Mouse (Mus musculus) hindbrain, embryonic 11.5 days (tissue): Measurements from ENCODE around the gene Zzef1. TPM values are rescaled to one million over a fixed set of nuclear protein-coding genes. Genes with fewer than 3 reads are reported as not detected.

Experiments
- ATAC-seq: fragments of 200-750 bp; cut with Nextera tagmentation; 2 replicates; pipeline ENCODE4 v1.8.0; 2017; ENCODE audit warnings: mild to moderate bottlenecking, moderate TSS enrichment, moderate library complexity; ENCODE audit not compliant: low FRiP score
- DNase-seq: peaks from one replicate; pipeline ENCODE4 v3.0.0-alpha.2; 2015; ENCODE audit warnings: low spot score
- H3K27ac ChIP-seq: fragments of 300-500 bp; sonication (generic); 2 replicates; pipeline ENCODE4 v1.5.1; 2014; ENCODE audit warnings: mild to moderate bottlenecking, low read depth, low read length
- H3K27me3 ChIP-seq: fragments of 300-500 bp; sonication (generic); 2 replicates; pipeline ENCODE4 v1.6.1; 2014; ENCODE audit warnings: mild to moderate bottlenecking, low read length, moderate library complexity, mixed read lengths; ENCODE audit not compliant: control insufficient read depth, insufficient read depth
- H3K36me3 ChIP-seq: fragments of 300-500 bp; sonication (generic); 2 replicates; pipeline ENCODE4 v1.6.1; 2014; ENCODE audit warnings: mild to moderate bottlenecking, low read length, moderate library complexity, mixed read lengths; ENCODE audit not compliant: control insufficient read depth, insufficient read depth
- H3K4me1 ChIP-seq: fragments of 300-500 bp; sonication (generic); replicated peaks from 2 replicates; pipeline ENCODE4 v1.6.1; 2014; ENCODE audit warnings: low read length, mixed read lengths; ENCODE audit not compliant: control insufficient read depth, insufficient read depth
- H3K4me2 ChIP-seq: fragments of 300-500 bp; sonication (generic); replicated peaks from 2 replicates; pipeline ENCODE4 v1.6.1; 2014; ENCODE audit warnings: mild to moderate bottlenecking, low read depth, low read length
- H3K4me3 ChIP-seq: fragments of 300-500 bp; sonication (generic); 2 replicates; pipeline ENCODE4 v1.5.1; 2014; ENCODE audit warnings: low read depth, low read length
- H3K9ac ChIP-seq: fragments of 300-500 bp; sonication (generic); 2 replicates; pipeline ENCODE4 v1.6.1; 2014; ENCODE audit warnings: low read depth, low read length
- H3K9me3 ChIP-seq: fragments of 300-500 bp; sonication (generic); 2 replicates; pipeline ENCODE4 v1.6.1; 2016; ENCODE audit warnings: low read length; ENCODE audit not compliant: control insufficient read depth
- WGBS: fragments of 180-500 bp; shearing (Covaris S2); extraction: QIAGEN DNeasy Blood & Tissue Kit; methylation state at CpG from one replicate; pipeline ENCODE4 v1.1.7; 2014; 5-methylcytosine and 5-hydroxymethylcytosine counted together
- polyA plus RNA-seq: library from polyadenylated mRNA; unstranded; fragments of >200 nt; fragmentation: Nextera tagmentation; extraction: Ambion mirVana; gene quantifications from 2 replicates; pipeline ENCODE4 v1.2.1, GENCODE M21; 2014

The Zzef1 gene
- polyA plus RNA-seq, 1 experiment from 2014 or later = 14.0 TPM

- Histone ChIP-seq H3K27ac (no peak overlapping the region), H3K4me3 (peak overlapping the region; percentile 22; the same call in 1 of the 2 replicates), H3K27me3 (no peaks in the 10 kb centered on the region), H3K9ac (no peak overlapping the region), H3K4me2 (peak overlapping the region; percentile 21), H3K9me3 (no peaks in the 10 kb centered on the region), H3K36me3 (no peaks in the 10 kb centered on the region), H3K4me1 (no peaks in the 10 kb centered on the region)
- DNase-seq (peak; percentile 70), ATAC-seq (peak; percentile 53; the same call in 1 of the 2 replicates)
- 34% methylated on average over 20 of the region's 20 CpGs for WGBS
Measured at GRCm38 (mm10) chr11:72940208-72941143, 144.4 kb downstream of the Zzef1 start.

DNA sequence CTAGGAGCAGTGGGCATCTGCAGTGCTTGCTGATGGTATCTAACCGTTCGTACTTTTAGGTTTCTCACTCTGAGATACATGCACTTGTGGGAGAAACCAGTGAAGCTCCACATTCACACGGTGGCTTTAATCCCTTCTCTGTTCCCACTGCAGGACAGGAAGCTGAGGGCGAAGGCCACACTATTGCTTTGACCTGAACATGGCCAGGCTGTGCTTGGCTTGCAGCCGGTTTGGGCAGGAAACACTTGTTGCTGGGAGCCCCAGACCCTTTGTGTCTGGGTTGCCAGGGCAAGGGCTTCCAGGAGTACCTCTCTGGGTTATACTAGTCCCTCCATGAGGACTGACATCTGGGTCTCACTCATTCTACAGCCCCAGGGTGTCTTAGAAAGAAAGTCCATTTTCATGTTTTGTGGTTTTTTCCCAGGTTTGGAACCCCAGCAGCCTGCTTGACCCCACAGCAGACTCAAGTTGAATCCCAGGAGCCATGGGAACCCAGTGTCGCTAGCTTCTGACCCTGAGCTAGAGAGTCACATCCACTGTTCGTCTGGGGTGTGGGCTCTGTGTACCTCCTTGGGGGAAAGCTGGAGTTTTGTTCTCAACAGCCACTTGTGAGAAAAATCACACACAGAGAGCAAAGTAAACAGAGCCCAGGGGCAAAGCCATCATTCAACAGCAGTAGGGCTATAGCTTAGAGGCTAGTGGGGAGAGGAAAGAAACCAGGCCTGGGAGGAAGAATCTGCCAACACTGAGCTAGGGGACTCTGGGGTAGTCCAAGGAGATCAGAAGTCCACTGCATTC, 149.2 kb downstream of the Zzef1 start:
- H3K27ac ChIP-seq = no peak overlapping the region
- WGBS = 57% methylated on average over 7 of the region's 7 CpGs
- H3K4me3 ChIP-seq = no peak overlapping the region
- DNase-seq = no peak
- no peak for ATAC-seq
- H3K9ac ChIP-seq = no peak overlapping the region
- H3K4me1 ChIP-seq = no peaks in the 10 kb centered on the region
- no peaks in the 10 kb centered on the region for H3K9me3 ChIP-seq
- no peaks in the 10 kb centered on the region for H3K36me3 ChIP-seq
- no peak overlapping the region for H3K4me2 ChIP-seq
- H3K27me3 ChIP-seq = no peaks in the 10 kb centered on the region

DNA sequence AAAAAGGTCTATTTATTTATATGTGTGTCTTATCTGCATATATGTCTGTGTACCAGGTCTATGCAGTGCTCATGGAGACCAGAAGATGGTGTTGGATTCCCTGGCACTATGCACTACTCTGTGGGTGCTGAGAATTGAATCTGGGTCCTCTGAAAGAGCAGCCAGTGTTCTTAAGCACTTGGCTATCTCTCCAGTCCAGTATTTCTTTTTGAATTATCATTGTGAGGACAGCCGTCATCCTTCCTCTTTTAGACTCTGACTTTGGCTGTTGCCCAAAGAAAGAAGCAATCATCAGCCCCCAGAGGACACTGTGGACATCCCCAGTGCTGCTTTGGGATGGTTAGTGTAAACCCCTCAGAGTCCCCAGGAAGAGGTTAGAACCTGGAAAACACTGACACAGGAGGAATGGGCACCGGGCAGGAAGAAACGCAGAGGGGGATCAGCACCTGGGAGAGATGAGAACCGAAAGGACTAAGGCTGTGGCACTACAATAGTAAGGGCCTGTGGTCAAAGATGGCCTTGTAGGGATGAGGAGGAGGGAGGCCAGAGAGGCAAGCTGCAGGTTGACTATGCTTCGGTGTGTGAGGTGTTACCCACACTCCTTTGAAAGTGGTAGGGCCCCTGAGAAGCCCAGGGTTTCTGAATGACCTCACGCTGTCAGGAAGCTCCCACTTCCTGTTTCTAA, 150.0 kb downstream of the Zzef1 start:
- Histone ChIP-seq H3K4me3 (no peak overlapping the region), H3K27me3 (no peaks in the 10 kb centered on the region), H3K9ac (no peak overlapping the region), H3K27ac (no peak overlapping the region), H3K4me1 (no peaks in the 10 kb centered on the region), H3K9me3 (no peaks in the 10 kb centered on the region), H3K36me3 (no peaks in the 10 kb centered on the region), H3K4me2 (no peak overlapping the region)
- DNase-seq (no peak), ATAC-seq (no peak)
- WGBS = 59% methylated on average over 6 of the region's 6 CpGs

- ATAC-seq = no peak
- WGBS = 51% methylated on average over 6 of the region's 6 CpGs
- no peak overlapping the region for H3K27ac ChIP-seq
Measured at GRCm38 (mm10) chr11:72946560-72947119, 150.6 kb downstream of the Zzef1 start.

DNA sequence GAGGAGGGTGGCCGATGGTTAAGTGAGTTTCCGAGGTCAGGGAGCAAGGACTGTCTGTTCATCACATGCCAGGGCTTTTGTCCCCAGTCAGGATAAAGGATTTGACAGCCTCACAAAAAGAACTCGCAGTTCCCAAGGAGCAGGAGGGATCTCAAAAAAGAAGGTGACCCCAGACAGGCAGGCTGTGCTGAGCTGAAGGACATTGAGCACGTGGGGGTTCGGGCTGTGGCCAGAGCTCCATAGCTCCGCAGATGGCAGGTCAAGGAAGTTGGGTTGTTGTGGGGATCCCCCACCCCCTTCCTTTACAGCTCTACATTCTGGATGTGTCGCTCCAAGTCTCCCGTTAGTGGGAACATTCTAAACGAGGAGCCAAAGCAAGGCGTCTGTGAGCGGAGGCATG, 151.8 kb downstream of the Zzef1 start:
- Histone ChIP-seq H3K4me3 (no peak overlapping the region), H3K9ac (no peak overlapping the region), H3K9me3 (no peaks in the 10 kb centered on the region), H3K27ac (no peak overlapping the region), H3K4me2 (no peak overlapping the region), H3K27me3 (no peaks in the 10 kb centered on the region), H3K36me3 (no peaks in the 10 kb centered on the region), H3K4me1 (no peaks in the 10 kb centered on the region)
- no peak for ATAC-seq
- WGBS = 42% methylated on average over 11 of the region's 11 CpGs
- DNase-seq = no peak

More at GRCm38 (mm10) chr11:72946560-72947119, 150.6 kb downstream of the Zzef1 start:
- Histone ChIP-seq H3K27me3 (no peaks in the 10 kb centered on the region), H3K4me2 (no peak overlapping the region), H3K4me3 (no peak overlapping the region), H3K9ac (no peak overlapping the region), H3K36me3 (no peaks in the 10 kb centered on the region), H3K9me3 (no peaks in the 10 kb centered on the region), H3K4me1 (no peaks in the 10 kb centered on the region)
- DNase-seq = no peak

DNA sequence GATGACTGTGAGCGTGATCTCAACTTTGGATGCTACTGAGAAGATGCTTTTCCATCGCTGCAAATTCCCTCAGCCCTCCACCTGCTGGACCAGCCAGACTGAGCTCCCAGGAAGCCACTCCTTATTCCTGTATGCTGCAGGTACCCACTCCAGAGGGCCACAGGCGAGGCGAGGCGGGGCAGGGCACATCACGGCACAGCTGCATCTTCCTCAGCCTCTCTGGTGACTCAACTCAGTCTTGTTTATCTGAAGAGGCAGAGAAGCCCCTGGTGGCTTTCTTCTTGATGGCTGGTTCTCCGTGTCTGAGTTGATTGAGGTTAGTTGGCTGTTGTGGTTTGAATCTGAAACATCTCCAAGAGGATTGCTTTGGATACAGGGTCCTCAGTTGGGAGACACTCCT, 152.2 kb downstream of the Zzef1 start:
- Histone ChIP-seq H3K4me1 (no peaks in the 10 kb centered on the region), H3K36me3 (no peaks in the 10 kb centered on the region), H3K9me3 (no peaks in the 10 kb centered on the region), H3K4me3 (no peak overlapping the region), H3K9ac (no peak overlapping the region), H3K27ac (no peak overlapping the region), H3K27me3 (no peaks in the 10 kb centered on the region), H3K4me2 (no peak overlapping the region)
- no peak for ATAC-seq
- DNase-seq = no peak
- WGBS = 70% methylated on average over 7 of the region's 7 CpGs

- no peak overlapping the region for H3K4me2 ChIP-seq
- no peaks in the 10 kb centered on the region for H3K4me1 ChIP-seq
- DNase-seq (no peak), ATAC-seq (no peak)
- H3K4me3 ChIP-seq = no peak overlapping the region
- 65% methylated on average over 22 of the region's 22 CpGs for WGBS
- no peaks in the 10 kb centered on the region for H3K9me3 ChIP-seq
- H3K36me3 ChIP-seq = no peaks in the 10 kb centered on the region
- no peak overlapping the region for H3K27ac ChIP-seq
- no peaks in the 10 kb centered on the region for H3K27me3 ChIP-seq
- no peak overlapping the region for H3K9ac ChIP-seq
Measured at GRCm38 (mm10) chr11:72951137-72952000, 155.3 kb downstream of the Zzef1 start.
